Mouse (Mus musculus) liver, embryonic 14.5 days (tissue): ENCODE data around the gene Sult1e1.

ENCODE experiments used
- CTCF ChIP-seq: IDR thresholded peaks from 2 replicates; pipeline ENCODE4 v1.5.1; 2016; ENCODE audit warnings: antibody characterized with exemption, low read depth, control low read depth
- EP300 ChIP-seq: IDR thresholded peaks from 2 replicates; pipeline ENCODE4 v1.6.1; 2016; ENCODE audit warnings: antibody characterized with exemption, low read depth

- TF ChIP-seq EP300, result no peak
- no peak for TF ChIP-seq CTCF
Measured at GRCm38 (mm10) chr5:87568845-87569244, 22.5 kb downstream of the Sult1e1 start, which contains the start of gene Sult1d1.
